Mouse (Mus musculus) thymus, postnatal 14 days (tissue): ENCODE data around the gene Zfp281.

Source experiments
- DNase-seq: peaks from one replicate; pipeline ENCODE4 v3.0.0; 2021

Zfp281 gene

DNA sequence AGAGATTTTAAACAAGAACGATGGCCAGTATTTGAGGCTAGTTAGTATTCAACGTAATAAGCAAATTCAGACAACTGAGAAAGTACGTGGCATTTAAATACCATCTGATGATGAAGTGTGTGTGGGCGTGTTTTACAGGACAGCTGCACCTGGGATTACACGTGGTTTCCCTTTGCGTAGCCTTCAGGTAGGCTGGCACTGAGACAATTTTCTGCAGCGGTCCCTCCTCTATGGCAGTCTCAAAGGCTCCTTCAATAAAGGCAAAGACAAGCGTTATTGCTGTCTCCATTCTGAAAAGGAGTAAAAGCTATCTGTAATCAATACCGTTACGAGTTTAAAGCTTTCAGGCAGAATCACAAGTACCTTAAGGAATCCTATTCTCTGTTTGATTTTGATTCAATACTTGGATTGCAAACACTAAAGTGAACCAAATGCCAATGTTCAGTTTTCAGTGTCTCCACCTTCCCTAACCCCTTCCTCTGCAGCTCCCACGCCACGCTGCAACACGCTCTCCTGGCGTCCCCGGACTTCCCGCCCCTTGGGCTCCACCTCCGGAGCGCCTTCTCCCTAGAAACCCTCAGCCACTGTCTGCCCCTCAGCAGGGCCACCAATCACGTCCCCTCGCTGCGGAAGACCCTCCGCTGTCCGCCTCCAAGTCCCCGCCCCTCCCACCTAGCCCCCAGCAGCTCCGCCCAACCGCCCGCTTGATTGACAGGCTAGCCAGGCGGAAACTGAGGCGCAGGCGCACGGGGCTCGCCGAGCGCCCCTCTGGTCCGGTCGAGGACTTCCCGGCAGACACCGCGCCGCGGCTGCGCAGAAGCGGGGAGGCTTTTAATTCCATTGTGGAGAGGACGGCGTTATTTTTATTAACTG lies at the start of gene Zfp281:
Gene Zfp281 (plus strand): TSS at position 756 of the 873 bp plus-strand sequence.
- peak; percentile 97 for DNase-seq

DNA sequence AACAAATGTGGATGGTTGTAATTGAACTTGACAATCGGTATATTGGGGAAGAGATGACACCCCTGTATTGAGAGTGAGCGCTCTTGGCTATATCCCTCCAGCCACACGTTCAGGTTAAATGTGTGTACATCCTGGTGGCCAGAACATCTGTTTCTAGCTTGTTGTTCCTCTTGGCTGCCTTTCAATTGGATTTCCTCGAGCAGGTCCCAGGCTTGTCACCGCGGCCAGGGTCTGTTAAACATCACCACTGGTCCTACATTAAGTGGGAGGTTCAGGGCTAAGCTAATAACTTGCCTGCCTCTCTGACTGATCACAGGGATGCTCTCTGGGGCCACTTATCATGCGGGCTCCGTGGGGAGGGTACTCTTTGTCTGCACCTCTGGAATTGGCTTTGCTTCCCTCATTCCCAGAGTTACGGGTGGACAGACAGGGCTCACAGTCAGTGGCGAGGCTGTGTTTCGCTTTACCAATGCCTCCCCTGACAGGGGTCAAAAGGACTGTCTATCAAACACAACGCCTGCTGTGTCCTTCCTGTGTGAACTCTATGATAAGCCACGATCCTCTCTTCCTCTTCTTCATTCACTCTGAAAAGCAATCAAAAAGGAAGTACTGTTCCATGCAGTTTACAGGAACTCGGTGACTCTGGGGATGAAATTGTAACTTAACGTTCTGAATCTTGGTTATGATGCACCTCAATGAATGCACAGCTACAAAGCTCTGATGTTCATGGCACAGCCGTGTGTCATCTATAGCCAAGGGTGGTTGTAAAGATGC lies 46.6 kb upstream of the Zfp281 start:
- no peak for DNase-seq

DNA sequence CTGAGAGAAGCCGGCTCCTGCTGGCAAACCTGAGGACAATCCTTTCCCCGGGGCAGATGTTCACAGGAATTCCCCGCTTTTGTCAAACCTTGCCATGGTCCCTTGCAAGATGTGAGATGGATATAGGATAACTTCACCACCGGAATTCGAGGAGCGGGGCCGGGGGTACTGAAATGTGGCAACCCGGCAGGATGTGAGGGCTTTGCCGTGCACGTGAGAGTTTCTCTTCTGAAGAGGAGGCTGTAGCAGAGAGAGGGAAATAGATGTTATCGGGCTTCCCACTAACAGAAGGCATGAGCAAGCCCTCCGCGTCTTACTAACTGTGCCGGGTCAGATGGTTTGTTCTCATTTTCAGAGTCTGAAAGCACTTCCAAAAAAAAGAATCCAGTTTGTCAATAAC lies 45.3 kb upstream of the Zfp281 start:
- DNase-seq: peak; percentile 51

DNA sequence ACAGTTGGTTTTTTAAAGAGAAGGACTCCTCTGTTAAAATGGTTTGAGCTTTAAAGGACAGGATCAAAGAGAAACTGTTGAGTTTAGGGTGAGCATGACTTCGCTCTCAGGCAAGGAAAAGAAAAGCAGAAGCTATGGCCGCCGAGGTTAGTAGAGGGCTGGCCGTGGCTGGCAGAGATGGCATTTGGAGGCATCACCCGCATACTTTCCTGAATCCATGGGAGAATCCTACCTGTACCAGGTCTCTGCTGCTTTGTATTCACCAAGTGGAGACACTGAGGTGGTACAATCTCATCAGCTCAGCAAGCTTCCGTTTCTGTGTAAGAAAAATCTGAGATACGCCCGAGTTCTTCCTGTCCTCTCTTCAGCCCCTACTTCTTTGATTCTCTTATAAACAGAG lies 44.4 kb upstream of the Zfp281 start:
- peak; percentile 31 for DNase-seq

DNA sequence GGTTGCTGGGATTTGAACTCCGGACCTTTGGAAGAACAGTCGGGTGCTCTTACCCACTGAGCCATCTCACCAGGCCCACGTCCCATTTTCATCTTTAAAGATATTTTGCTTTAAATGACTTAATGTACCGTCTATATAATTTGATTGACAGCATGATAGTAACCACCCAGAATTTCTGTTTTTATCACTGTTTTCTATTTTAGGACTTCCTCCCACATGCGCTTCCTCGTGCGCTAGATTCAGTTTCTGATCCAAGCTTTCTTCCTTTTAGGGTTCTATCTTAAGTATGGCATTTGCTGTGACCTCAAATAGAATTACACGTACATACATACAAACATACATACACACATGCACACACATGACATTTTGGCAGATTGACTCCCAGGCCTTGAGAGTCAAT lies 42.9 kb upstream of the Zfp281 start:
- no peak for DNase-seq

DNA sequence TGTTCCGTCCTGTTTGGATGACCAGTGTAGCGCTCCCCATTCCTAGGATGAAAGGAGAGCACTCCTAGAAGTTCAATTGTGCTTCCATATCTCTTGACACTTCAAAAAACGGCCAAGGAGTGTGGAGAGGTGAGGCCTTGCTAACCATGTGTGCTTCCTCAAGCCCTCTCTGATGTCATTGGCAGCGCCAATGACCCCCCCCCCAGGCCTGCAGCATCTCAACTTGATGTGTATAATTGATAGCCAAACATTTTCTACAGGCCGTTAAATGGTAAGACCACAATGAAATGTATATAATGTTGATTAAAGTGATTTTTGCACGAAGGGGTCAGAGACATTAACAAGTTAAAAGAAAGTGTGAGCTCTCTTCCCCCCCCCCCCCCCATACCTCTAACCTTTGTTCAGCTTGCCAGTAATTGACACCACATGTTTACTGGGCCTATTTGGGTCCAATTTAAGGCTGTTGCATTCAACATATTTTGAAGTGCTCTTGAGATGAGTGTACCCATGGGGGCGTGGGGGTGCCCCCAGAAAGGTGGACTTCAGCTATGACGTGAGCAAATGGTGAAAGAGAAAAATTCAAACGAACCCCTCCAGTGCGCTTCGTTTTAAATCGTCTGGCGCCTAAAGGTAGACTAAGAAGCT lies 36.8 kb upstream of the Zfp281 start:
- no peak for DNase-seq

DNA sequence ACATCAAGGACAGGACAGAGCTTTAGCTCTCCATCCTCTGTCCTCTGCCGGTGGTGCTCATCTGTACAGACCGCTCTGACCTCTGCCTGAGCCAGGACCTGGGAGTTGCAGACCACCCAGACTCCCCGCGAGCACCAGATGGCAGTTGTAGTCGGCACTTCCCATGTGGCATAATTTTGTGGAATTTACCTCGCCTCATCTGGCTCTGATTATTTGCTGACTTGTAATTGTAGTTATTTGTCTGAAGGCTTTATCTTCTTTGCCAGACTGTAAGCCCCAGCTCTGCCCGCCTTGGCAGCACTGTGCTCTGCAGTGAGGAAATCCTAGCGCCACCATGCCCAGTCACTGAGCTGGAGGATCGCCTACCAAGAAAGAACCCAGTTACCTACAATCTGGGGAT lies 35.8 kb upstream of the Zfp281 start:
- no peak for DNase-seq

DNA sequence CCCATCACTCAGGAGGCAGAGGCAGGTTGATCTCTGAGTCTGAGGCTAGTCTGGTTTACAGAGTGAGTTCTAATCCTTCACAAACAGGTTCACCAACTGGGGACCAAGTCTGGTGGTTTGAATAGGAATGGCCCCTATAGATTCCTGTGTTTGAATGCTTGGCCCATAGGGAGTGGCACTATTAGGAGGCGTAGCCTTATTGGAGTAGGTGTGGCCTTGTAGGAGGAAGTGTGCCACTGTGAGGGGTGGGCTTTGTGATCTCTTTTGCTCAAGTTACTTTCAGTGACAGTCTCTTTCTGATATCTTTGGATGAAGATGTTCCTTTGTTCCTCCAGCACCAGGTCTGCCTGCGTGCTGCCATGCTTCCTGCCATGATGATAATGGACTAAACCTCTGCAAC lies 32.0 kb upstream of the Zfp281 start:
- no peak for DNase-seq

DNA sequence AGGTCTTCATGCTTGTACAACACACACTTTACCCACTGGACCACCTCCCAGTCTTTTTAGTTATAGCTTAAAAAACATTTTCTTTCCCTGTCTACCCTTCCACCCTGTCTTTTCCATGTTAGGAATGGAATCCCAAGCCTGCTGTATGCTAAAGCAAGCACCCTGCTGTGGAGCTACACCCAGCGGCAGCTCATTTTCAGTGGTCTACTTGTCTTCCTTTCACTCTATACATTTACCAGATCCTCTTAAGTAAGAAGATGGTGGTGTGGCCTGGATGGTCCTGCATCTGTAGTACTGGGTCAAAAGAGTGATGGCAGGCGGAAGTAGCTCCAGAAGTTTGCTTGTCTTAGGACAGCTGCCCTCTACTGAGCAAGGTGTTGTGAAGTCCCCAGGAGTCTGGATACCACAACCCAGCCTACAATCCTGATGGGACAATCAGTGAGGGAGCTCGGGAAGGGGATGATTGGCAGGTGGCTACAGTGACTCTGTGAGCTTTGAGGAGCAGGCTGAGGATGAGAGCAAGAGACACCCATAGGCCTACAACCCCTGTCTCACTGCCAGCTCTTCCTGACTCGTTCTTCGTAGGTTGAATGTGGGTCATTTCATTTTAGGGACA lies 30.4 kb upstream of the Zfp281 start:
- no peak for DNase-seq

DNA sequence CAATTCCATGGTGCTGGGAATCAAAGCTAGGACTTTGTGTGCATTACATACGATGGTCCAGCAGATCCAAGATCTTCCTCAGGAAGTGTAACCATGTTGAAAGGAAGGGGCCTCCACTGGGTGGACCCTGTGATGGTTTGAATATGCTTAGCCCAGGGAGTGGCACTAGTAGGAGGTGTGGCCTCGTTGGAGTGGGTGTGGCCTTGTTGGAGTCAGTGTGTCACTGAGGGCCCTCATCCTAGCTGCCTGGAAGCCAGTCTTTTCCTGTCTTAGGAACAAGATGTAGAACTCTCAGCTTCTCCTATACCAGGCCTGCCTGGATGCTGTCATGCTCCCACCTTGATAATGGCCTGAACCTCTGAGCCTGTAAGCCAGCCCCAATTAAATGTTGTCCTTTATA lies 27.9 kb upstream of the Zfp281 start:
- no peak for DNase-seq

DNA sequence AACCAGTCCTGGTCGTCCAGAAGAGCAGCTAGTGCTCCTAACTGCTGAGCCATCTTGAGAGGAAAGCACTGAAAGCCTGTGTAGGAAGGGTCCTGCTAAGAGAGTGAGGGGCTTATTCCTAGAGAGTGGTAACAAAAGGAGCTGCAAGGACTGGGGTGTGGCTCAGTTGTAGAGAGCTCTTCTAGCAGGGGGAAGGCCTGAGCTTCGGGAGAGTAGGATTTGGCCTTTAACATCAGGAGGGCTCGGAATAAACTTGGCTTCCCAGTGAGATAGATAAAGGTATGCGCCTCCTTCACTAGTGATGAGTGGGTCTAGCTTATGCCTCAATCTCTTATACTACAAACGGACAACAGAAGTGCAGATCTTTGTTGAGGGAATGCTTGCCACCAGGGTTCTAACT lies 26.4 kb upstream of the Zfp281 start:
- DNase-seq: no peak

DNA sequence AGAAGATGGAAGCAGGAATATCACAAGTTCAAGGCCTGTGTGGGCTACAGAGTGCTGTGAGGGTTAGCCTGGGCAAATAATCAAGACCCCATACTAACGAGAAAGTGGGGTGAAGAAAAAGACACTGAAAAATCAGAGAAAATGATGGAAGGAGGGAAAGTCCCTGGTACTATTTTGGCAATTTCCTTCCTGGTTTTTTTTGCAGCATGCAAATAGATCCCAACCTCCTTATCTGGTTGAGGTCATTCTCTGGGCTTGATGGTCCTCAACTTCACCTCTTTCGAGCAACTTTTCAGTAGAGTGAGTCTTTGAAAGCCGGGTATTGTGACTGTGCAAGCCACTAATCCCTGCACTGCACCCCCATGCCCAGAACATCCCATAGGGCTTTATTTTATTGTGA lies 24.6 kb upstream of the Zfp281 start:
- no peak for DNase-seq

DNA sequence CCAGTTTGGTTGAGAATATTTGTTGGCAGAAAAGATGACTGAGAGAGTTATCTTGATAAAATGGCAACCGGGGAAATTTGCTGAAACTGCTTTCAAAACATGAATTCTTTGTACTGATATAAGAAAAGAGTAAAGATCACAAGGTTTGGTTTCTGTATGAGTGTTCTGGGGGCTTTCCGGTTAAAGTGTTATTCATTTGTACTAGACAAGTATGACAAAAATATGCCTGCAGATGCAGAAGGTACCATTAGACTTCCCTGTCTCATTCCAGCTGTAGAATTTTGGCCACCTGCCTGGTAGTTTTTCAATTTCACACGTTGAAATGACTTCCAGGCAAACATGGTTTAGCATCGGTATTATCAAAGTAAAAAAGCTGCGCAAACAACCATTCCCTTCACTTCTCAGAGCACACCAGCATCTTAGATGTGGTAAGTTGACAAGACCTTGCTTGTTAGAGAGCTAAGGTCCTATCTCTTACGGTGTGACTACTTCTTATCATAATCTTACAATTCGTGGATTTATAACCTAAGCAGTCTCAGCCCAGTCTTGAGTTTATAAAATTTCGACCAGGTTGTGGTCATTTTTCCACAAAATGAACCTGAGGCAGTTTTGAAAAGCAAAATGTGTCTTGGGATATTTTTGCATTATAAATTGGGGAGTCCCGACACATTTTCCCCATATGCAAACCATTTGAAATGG lies 23.9 kb upstream of the Zfp281 start:
- DNase-seq: no peak

DNA sequence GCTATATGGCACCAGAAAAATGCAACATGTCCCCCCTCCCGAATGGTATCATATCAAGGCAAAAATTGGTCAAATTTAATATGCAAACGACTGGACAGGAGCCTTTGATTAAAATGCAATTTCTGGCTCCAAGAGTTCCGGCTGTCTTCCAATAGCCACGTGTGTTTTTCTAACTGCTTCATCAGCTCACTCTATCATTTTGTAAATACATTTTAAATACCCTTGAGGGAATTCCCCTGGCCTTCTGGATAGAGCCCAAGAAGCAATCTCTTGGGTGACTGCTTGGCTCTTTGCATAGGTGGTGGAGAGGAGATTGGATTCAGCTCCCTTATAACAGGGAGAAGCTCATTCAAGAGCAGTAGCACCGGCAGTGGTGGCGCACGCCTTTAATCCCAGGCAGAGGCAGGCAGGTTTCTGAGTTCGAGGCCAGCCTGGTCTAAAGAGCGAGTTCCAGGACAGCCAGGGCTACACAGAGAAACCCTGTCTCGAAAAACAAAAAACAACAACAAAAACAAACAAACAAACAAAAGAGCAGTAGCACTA lies 23.3 kb upstream of the Zfp281 start:
- no peak for DNase-seq

DNA sequence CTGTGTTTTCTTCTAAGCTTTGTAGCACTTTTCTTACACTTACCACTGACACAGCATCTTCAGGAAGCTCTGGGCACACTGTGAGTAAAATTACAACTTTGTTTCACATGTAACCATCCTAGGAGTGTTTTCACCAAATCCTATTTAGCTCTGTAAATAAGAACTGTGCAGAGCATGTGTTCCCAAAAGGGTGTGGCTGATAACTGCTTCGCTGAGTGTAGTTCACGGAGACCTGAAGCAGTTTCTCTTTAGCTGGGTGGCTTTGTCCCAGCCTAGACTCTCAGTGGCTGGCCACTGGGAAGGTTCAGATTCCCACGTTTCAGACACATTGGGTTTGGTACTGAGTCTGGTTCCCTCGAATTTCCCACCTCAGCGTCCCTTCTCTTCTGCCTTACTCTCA lies 22.4 kb upstream of the Zfp281 start:
- DNase-seq: no peak

DNA sequence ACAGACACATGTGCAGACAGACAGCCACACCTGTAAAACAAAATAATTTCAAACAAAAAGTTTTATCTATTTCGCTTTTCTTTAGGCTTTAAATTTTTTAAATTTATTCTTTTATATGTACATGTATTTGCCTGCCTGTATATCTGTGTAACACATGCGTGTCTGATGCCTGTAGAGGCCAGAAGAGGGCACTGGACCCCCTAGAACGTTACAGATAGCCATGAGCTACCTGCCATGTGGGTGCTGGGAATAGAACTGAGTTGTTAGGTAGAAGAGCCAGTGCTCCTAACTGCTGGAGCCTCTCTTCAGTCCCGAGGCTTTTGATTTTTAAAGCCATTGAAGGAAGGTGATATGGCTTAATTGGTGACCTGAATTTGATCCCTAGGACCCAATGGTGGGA lies 20.5 kb upstream of the Zfp281 start:
- no peak for DNase-seq

DNA sequence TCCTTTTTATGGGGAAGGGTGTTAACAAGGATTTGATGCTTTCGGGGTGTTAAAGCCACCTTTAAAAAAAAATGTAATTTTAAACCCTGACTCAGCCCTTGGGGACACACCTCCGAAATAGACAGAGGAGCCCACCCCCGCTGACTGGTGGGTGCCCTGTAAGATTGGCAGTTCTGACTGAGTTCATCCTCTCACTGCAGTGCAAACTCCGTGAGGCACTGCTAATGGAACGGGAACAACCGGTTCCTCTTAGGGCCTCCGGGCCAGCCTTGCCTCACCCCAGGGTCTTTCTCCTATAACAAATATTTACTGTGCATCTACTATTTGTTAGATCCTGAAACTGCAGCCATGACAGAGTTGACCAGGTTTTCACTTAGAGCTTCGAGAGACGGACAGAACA lies 18.9 kb upstream of the Zfp281 start:
- DNase-seq: no peak

DNA sequence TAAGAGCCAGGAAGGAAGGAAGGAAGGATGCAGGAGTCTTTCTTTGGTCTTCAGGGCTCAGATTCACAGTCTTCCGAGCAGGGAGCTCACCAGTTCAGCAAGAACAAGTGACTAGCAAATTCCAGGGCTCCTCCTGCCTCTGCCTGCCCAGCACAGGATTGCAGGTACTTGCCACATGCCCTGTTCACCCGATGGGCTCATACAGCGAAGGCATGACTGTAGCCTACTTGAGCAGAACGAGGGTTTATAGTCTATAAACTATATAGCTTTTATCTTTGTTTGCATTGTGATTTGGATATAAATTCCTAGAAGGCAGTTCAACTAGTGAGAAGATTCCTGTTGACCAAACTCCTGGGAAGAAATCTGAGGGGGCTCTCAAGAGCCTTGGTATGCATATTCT lies 18.4 kb upstream of the Zfp281 start:
- no peak for DNase-seq

DNA sequence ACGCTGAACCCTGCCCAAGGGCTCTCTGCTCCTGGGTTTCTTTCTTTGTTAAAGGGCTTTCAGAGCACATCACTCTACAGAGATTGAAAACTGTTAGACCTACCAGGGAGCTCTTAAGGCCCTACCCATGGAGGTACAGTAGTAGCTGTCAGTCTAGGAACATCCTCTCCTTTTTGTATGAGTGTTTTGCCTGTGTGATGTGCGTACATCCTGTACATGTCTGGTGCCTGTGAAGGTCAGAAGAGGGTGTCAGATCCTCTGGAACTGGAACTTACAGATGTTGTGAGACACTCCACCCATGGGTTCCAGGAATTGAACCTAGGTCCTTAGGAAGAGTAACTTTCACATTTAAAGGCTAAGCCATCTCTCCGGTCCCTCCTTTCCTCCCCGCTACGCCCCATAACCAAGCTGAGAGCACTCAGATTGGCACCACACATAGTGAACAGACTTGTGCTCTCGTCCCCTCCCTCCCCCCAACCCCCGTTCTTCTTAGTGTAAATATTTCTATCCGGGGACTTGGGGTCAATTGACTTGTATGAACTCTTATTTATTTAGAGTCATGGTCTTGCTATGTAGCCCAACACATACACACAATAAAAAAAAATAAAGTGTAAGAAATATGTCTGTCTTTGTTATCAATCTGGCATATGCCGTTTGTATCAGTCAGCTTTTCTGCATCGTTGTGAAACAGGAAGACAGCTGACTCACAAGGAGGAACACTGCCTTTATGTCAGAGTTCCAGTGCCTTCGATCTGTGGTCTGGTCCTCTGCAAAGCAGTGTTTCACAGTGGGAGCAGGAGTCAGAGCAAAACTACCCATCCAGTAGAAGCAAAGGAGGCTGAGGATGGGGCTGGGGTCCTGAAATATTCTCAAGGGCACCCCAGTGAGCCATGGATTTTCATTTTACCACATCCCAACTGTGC lies 16.1 kb upstream of the Zfp281 start:
- DNase-seq: no peak

DNA sequence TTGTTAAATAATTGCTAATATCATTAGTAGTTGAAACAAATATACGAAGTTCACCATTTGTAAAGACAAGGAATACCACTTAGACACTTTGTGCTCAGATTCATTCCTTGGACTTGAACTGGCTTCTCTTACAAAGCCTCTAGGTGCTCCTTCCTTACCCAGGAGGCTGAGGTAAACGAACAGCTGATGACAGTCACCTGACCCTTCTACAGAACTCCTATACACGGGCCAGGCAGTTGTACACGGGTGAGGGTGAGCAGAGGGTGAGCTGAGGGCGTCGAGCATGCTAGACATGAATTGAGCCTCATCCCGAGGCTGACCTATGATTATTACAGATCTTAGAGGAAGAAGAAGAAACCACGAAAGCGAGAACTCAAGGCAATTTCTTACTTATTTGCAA lies 12.9 kb upstream of the Zfp281 start:
- DNase-seq: no peak

DNA sequence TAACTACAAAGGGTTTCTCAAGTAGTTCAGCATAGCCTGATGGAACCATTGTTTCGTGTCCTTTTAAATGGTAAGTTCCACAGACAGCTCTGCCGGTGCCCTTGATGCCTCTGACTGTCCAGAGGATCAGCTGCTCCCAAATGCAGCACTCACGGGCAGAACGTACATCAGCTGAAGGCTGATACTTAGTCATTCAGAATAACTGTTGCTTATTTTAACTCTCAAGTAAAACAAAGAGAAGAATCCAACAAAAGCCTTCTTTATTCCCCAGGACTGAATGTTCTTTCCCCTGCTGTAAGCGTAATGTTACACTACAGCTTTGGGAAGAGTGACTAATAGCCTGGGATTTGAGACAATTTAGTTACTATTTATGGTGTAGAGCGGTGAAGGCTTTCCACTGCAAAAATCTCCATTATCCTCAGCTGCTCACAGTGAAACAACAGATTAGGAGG lies 11.4 kb upstream of the Zfp281 start:
- no peak for DNase-seq
